Mouse (Mus musculus) intestine, embryonic 15.5 days (tissue): Measurements from ENCODE around the gene Smg9. TPM values are rescaled to one million over a fixed set of nuclear protein-coding genes. Genes with fewer than 3 reads are reported as not detected.

ENCODE experiments used
- ATAC-seq: fragments of 200-750 bp; cut with Nextera tagmentation; 2 replicates; pipeline ENCODE4 v1.8.0; 2017; ENCODE audit warnings: moderate TSS enrichment, moderate library complexity
- H3K27ac ChIP-seq: fragments of 300-500 bp; sonication (generic); 2 replicates; pipeline ENCODE4 v1.5.1; 2015; ENCODE audit warnings: mild to moderate bottlenecking, inconsistent platforms
- H3K27me3 ChIP-seq: fragments of 300-500 bp; sonication (generic); replicated peaks from 2 replicates; pipeline ENCODE4 v1.6.1; 2015; ENCODE audit warnings: inconsistent platforms
- H3K36me3 ChIP-seq: fragments of 300-500 bp; sonication (generic); 2 replicates; pipeline ENCODE4 v1.6.1; 2015; ENCODE audit warnings: inconsistent platforms
- H3K4me1 ChIP-seq: fragments of 300-500 bp; sonication (generic); replicated peaks from 2 replicates; pipeline ENCODE4 v1.6.1; 2015; ENCODE audit warnings: inconsistent platforms
- H3K4me2 ChIP-seq: fragments of 300-500 bp; sonication (generic); replicated peaks from 2 replicates; pipeline ENCODE4 v1.6.1; 2015; ENCODE audit warnings: mild to moderate bottlenecking, inconsistent platforms
- H3K4me3 ChIP-seq: fragments of 300-500 bp; sonication (generic); replicated peaks from 2 replicates; pipeline ENCODE4 v1.5.1; 2015; ENCODE audit warnings: inconsistent platforms
- H3K9ac ChIP-seq: fragments of 300-500 bp; sonication (generic); 2 replicates; pipeline ENCODE4 v1.6.1; 2015; ENCODE audit warnings: inconsistent platforms
- H3K9me3 ChIP-seq: fragments of 300-500 bp; sonication (generic); 2 replicates; pipeline ENCODE4 v1.6.1; 2016; ENCODE audit warnings: inconsistent platforms
- WGBS: fragments of 180-500 bp; shearing (Covaris S2); methylation state at CpG from one replicate; pipeline ENCODE4 v1.1.7; 2015; 5-methylcytosine and 5-hydroxymethylcytosine counted together
- polyA plus RNA-seq: library from polyadenylated mRNA; unstranded; fragments of >200 nt; fragmentation: Nextera tagmentation; extraction: Ambion mirVana; gene quantifications from 2 replicates; pipeline ENCODE4 v1.2.1, GENCODE M21; 2015

Smg9 gene
- 19.6 and 21.8 TPM in 2 replicates for polyA plus RNA-seq

DNA sequence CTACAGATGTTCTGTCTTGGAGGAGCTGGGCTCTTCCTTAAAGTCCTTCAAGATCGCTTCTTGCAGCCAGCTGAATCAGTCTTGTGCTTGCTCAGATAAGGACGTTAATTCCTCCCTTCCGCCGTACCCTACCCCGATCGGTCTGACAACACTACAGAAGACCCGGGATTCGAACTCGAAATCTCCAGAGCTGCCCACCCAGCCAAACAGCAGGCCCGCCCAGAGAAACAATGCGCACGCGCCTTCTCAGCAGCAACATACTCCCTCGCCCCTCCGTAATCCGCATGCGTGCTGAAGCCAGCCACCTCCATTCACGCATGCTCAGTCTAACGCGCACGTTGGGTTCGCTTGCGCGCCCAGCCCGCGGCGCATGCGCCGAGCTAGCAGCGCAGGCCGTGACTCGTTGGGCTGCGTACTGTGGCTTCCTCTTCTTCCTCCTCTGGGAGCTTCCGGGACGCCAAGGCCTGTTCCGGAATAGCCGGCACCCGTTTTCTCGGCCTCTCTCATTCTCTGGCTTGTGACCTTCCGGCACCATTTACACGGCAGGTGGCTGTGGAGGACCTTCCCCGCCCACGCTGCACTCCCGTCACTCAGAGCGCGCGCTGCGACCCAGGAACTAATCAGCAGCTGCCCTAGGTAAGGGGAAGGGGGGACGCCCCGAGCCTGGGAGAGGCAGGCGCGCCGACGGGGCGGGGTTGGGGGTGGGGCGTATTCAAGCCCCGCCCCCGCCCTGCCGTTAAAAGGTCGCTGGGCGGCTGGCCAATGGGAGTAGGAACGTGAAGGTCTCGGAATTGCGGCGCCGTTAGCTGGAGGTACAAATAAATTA is at the start of gene Smg9:
Gene Smg9 (plus strand): TSS at position 364 of the 826 bp plus-strand sequence.
- H3K4me1 ChIP-seq: 0 out of 2 replicates have a peak, but pooled peaks cover 11% of the 10 kb centered on the region
- WGBS: 4% methylated on average over 66 of the region's 66 CpGs
- peak; percentile 97 for ATAC-seq
- peak within 1 kb of the TSS; percentile 62 for H3K4me3 ChIP-seq
- no peaks in the 10 kb centered on the region for H3K27me3 ChIP-seq
- H3K9ac ChIP-seq: peak within 1 kb of the TSS; percentile 67
- H3K4me2 ChIP-seq: peak within 1 kb of the TSS; percentile 66
- peaks cover 7% of the 10 kb centered on the region; the same call in 1 of the 2 replicates for H3K36me3 ChIP-seq
- H3K27ac ChIP-seq: peak within 1 kb of the TSS; percentile 97
- H3K9me3 ChIP-seq: no peaks in the 10 kb centered on the region

- H3K9me3 ChIP-seq: no peaks in the 10 kb centered on the region
- no peak overlapping the region for H3K4me2 ChIP-seq
- 83% methylated on average over 6 of the region's 6 CpGs for WGBS
- no peak for ATAC-seq
- no peaks in the 10 kb centered on the region for H3K36me3 ChIP-seq
- H3K4me1 ChIP-seq: no peaks in the 10 kb centered on the region
- H3K9ac ChIP-seq: no peak overlapping the region
- H3K4me3 ChIP-seq: no peak overlapping the region
- H3K27me3 ChIP-seq: 0 out of 2 replicates have a peak, but pooled peaks cover 2% of the 10 kb centered on the region
- no peak overlapping the region for H3K27ac ChIP-seq
Measured at GRCm38 (mm10) chr7:24355646-24356045, 43.8 kb upstream of the Smg9 start.

DNA sequence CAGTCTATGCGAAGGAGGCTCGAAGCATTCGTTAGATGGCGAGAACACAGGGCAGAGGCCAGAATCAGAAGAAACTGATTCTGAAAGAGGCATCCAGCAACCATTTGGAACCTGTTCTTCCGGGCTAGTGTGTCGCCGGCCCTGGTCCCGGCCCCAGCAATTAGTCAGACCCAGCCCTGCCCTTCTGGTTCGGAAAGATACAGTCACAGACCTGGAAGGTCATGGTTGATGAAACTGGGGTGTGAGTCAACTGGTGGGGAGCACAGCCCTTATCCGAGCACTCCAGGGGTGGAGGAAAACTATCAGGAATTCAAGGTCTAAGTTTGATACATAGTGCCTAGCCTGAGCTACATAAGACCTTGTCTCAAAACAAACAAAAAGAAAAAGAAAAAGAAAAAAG is 43.3 kb upstream of the Smg9 start:
- no peaks in the 10 kb centered on the region for H3K9me3 ChIP-seq
- WGBS: 76% methylated on average over 10 of the region's 10 CpGs
- H3K36me3 ChIP-seq: no peaks in the 10 kb centered on the region
- H3K27ac ChIP-seq: no peak overlapping the region
- no peak for ATAC-seq
- H3K9ac ChIP-seq: no peak overlapping the region
- H3K4me3 ChIP-seq: no peak overlapping the region
- H3K4me1 ChIP-seq: no peaks in the 10 kb centered on the region
- H3K4me2 ChIP-seq: no peak overlapping the region
- 0 out of 2 replicates have a peak, but pooled peaks cover 2% of the 10 kb centered on the region for H3K27me3 ChIP-seq

- no peak overlapping the region for H3K27ac ChIP-seq
- H3K9ac ChIP-seq: no peak overlapping the region
- WGBS: 56% methylated on average over 4 of the region's 4 CpGs
- no peak overlapping the region for H3K4me2 ChIP-seq
- no peaks in the 10 kb centered on the region for H3K9me3 ChIP-seq
- ATAC-seq: no peak
- 0 out of 2 replicates have a peak, but pooled peaks cover 2% of the 10 kb centered on the region for H3K27me3 ChIP-seq
- H3K4me1 ChIP-seq: no peaks in the 10 kb centered on the region
- H3K4me3 ChIP-seq: no peak overlapping the region
- no peaks in the 10 kb centered on the region for H3K36me3 ChIP-seq
Measured at GRCm38 (mm10) chr7:24357899-24358298, 41.5 kb upstream of the Smg9 start.

DNA sequence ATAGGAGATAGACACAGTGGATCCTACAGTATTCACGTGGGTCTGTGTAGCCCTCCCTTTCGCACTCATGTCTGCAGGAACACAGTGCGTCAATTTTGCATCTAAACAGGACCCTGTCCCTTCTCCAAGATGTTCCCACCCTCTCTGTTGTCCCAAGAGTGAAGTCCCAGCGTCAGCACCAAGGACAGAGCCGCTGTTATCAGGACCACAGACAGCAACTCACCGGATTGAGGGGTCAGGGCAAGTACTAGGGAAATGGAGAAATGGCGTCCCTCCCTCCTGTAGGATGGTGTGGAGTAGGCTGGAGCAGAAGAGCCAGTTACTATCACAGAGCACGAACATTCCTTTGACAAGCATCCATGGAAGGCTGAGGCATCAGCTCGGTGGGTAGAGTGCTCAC is 40.1 kb upstream of the Smg9 start:
- Histone ChIP-seq H3K27ac (no peak overlapping the region), H3K4me1 (no peaks in the 10 kb centered on the region), H3K9me3 (no peaks in the 10 kb centered on the region), H3K36me3 (no peaks in the 10 kb centered on the region), H3K4me2 (no peak overlapping the region), H3K4me3 (no peak overlapping the region), H3K27me3 (0 out of 2 replicates have a peak, but pooled peaks cover 2% of the 10 kb centered on the region), H3K9ac (no peak overlapping the region)
- no peak for ATAC-seq
- WGBS: 20% methylated on average over 9 of the region's 9 CpGs

DNA sequence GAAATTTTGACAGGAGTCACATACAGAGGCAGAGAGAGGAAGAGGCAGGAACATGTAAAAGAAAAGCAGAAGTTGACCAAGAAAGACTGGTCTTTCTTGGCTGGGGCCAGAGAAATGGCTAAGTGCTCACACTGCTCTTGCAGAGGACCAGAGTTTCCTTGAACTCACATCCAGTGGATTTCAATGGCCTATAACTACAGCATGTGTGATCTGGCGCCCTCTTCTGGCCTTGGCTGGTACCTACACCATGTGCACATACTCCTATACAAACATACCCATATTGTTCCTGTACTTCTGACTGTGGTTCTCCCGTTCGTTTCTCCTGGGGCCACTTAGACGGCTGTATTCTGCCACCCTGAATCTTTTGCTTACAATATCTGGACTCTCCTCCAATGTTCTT is 38.4 kb upstream of the Smg9 start:
- Histone ChIP-seq H3K27ac (no peak overlapping the region), H3K4me3 (no peak overlapping the region), H3K36me3 (no peaks in the 10 kb centered on the region), H3K4me1 (no peaks in the 10 kb centered on the region), H3K9ac (no peak overlapping the region), H3K27me3 (0 out of 2 replicates have a peak, but pooled peaks cover 1% of the 10 kb centered on the region), H3K9me3 (no peaks in the 10 kb centered on the region), H3K4me2 (no peak overlapping the region)
- 62% methylated on average over 4 of the region's 4 CpGs for WGBS
- no peak for ATAC-seq

DNA sequence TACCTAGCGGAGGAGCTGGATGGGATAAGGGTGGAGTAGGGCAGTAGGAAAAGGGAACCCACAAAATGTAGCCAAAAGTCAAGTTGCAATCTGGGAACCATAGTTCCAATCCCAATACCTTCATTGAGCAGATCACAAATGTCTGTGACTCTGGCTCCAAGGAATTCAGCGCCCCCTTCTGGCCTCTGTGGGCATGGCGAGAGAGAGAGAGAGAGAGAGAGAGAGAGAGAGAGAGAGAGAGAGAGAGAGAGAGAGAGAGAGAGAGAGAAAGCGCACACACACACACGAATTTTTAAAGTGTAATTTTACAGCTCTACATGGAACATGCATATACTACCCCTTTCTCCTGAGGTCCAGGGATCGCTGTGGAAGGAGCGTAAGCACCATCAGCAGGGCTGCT is 36.2 kb upstream of the Smg9 start:
- WGBS: 23% methylated on average over 7 of the region's 7 CpGs
- no peak overlapping the region for H3K9ac ChIP-seq
- no peak overlapping the region for H3K4me2 ChIP-seq
- no peaks in the 10 kb centered on the region for H3K36me3 ChIP-seq
- H3K27me3 ChIP-seq: no peaks in the 10 kb centered on the region
- no peaks in the 10 kb centered on the region for H3K4me1 ChIP-seq
- no peak for ATAC-seq
- H3K4me3 ChIP-seq: no peak overlapping the region
- no peak overlapping the region for H3K27ac ChIP-seq
- no peaks in the 10 kb centered on the region for H3K9me3 ChIP-seq

DNA sequence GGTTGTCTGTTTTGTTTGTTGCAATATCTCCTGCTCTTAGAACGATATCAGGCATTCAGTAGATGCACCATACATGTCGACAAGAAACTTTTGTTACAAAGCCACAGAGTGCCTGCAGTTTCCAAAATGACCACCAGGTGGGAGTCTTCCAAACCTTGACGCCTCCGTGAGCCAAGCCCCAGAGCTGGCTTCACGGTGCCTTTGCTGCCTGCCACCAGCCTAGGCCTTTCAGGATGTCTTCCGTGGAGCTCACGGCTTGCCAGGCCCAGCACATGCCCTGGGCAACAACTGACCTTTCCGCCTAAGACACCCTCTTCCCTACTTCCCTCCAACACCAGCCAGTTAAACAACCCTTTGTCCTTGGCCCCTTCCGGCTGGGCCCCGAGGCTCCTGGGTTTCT is 34.6 kb upstream of the Smg9 start:
- Histone ChIP-seq H3K27ac (no peak overlapping the region), H3K27me3 (no peaks in the 10 kb centered on the region), H3K4me2 (no peak overlapping the region), H3K4me3 (no peak overlapping the region), H3K9me3 (no peaks in the 10 kb centered on the region), H3K4me1 (no peaks in the 10 kb centered on the region), H3K9ac (no peak overlapping the region), H3K36me3 (no peaks in the 10 kb centered on the region)
- ATAC-seq: peak; percentile 77
- 17% methylated on average over 10 of the region's 10 CpGs for WGBS

DNA sequence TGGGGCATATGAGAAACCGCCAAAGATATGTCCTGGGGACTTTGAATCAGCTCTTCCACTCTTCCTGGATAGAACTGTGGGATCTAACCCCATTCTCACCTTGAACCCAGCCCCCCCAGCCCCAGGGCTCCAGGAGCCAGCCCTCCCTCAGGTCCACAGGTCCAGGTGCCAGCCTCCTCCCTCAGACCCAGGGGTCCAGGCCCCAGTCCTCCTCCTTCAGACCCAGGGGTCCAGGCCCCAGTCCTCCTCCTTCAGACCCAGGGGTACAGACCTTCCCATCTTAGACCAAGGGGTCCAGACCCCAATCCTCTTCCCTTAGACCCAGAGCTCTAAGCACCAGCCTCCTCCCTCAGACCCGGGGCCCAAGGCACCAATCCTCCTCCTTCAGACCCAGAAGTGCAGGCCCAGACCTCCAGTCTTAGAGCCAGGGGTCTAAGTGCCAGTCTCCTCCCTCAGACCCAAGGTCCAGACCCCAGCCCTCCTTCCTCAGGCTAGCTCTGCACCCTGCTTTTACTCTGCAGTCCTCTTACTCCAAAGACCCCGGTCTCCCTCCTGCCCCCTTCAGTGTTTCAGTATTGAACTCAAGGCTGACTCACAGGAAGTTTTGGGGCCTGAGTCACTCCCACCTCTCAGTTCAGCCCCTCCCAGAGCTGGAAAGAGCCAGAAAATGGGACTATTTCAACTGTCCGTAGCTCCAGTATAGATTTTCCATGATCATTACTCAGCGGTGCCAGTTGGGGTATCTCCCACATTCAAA is 34.0 kb upstream of the Smg9 start:
- Histone ChIP-seq H3K9ac (no peak overlapping the region), H3K9me3 (no peaks in the 10 kb centered on the region), H3K36me3 (no peaks in the 10 kb centered on the region), H3K4me3 (no peak overlapping the region), H3K27ac (no peak overlapping the region), H3K27me3 (no peaks in the 10 kb centered on the region), H3K4me2 (no peak overlapping the region), H3K4me1 (no peaks in the 10 kb centered on the region)
- ATAC-seq: peak; percentile 15; the same call in 1 of the 2 replicates
- WGBS: 66% methylated on average over 5 of the region's 5 CpGs

DNA sequence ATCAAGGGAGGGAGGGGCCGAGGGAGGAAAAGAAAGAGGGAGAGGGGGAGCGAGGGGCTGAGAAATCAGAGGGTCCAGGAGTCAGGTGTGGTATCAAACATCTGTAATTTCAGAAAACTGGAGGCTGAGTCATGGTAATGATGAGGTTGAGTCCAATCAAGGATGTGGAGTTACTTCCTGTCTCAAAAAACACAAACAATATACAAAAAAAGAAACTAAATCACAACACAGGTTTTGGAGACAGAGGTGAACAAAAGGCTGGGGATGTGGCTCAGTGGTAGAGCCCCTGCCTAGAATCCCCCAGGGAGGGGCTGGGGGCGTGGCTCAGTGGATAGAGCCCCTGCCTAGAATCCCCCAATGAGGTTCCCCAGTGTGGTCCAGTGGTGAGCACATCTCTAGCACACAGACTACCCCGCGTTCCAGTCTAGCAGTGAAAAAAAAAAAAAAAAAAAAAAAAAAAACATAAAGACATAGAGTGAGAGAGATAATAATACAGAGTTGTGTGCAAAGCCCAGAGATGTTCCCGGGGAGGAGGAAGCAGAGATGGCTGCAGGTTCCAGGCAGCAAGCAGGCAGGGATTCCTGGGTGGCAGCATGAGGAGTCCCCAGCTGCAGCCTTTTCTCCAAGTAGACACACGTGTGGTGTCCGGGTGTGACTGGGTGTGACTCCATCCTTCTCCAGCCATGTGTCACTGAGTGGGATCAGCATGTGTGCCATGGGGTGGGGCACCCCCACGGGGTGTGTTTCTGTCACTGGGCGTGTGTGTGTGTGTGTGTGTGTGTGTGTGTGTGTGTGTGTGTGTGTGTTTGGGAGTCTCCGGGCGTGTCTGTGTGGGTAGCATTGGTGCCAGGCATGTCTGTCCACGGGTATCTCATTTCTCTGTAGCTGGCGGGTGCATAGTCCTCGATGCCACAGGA is 32.4 kb upstream of the Smg9 start:
- no peaks in the 10 kb centered on the region for H3K4me1 ChIP-seq
- no peaks in the 10 kb centered on the region for H3K9me3 ChIP-seq
- H3K36me3 ChIP-seq: no peaks in the 10 kb centered on the region
- no peak overlapping the region for H3K4me2 ChIP-seq
- no peak overlapping the region for H3K4me3 ChIP-seq
- H3K27me3 ChIP-seq: no peaks in the 10 kb centered on the region
- H3K9ac ChIP-seq: no peak overlapping the region
- ATAC-seq: no peak
- H3K27ac ChIP-seq: no peak overlapping the region
- WGBS: 69% methylated on average over 15 of the region's 15 CpGs

DNA sequence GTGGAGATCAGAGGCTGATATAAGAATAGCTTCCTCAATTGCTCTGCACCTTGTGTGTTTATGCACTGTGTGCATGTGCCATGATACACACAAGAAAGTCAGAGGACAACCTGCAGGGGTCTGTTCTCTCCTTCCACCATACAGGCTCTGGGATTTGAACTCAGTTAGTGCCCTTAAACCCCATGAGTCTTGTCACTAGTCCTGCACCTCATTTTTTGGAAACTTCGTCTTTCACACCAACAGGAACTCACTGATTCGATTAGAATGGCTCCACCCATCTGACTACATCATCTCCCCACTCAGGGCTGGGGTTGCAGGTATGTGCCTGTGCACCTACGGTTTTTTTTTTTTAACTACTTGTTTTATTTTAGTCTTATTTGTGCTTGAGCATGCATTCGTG is 31.2 kb upstream of the Smg9 start:
- Histone ChIP-seq H3K9me3 (no peaks in the 10 kb centered on the region), H3K27me3 (no peaks in the 10 kb centered on the region), H3K4me3 (no peak overlapping the region), H3K4me2 (no peak overlapping the region), H3K36me3 (no peaks in the 10 kb centered on the region), H3K27ac (no peak overlapping the region), H3K4me1 (0 out of 2 replicates have a peak, but pooled peaks cover under 1% of the 10 kb centered on the region), H3K9ac (no peak overlapping the region)
- no peak for ATAC-seq
- 58% methylated on average over 4 of the region's 4 CpGs for WGBS

DNA sequence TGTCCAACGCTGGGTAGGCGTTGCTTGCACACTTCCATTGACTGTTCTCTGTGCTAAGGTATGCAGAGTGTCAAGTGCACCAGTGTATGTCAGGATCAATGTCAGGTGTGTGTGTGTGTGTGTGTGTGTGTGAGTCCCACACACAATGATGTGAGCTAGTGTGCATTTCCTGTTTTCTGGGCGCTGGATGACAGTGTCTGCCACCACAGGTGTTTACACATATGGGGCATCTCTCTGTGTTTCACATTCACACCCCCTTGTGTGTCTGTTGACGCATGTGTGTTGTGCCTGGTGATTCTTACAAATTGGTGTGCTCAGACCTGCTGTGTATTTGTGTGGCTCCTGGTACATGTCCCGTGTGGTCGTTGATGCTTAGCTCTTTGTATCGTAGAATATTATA is 30.5 kb upstream of the Smg9 start:
- Histone ChIP-seq H3K4me1 (peaks cover 6% of the 10 kb centered on the region; the same call in 1 of the 2 replicates), H3K9me3 (no peaks in the 10 kb centered on the region), H3K36me3 (no peaks in the 10 kb centered on the region), H3K27ac (no peak overlapping the region), H3K4me2 (no peak overlapping the region), H3K4me3 (no peak overlapping the region), H3K9ac (no peak overlapping the region), H3K27me3 (no peaks in the 10 kb centered on the region)
- 85% methylated on average over 7 of the region's 7 CpGs for WGBS
- ATAC-seq: no peak
